Mouse (Mus musculus) small intestine, adult 2 months (tissue): ENCODE measurements around the gene Gpd1. TPM values are rescaled to one million over a fixed set of nuclear protein-coding genes. Genes with fewer than 3 reads are reported as not detected.

Source experiments
- H3K27ac ChIP-seq: fragments of 200-500 bp; 2 replicates; pipeline ENCODE4 v1.5.1; 2012; ENCODE audit warnings: low read depth, low read length, control low read depth, inconsistent platforms; ENCODE audit not compliant: insufficient read depth
- H3K27me3 ChIP-seq: fragments of 200-500 bp; 2 replicates; pipeline ENCODE4 v1.6.1; 2012; ENCODE audit warnings: mild to moderate bottlenecking, moderate library complexity, low read length, inconsistent platforms; ENCODE audit not compliant: control insufficient read depth, insufficient read depth
- H3K36me3 ChIP-seq: fragments of 200-500 bp; 2 replicates; pipeline ENCODE4 v1.6.1; 2012; ENCODE audit warnings: mild to moderate bottlenecking, low read length, control low read depth, inconsistent platforms; ENCODE audit not compliant: control insufficient read depth, insufficient read depth
- H3K4me1 ChIP-seq: fragments of 200-500 bp; 2 replicates; pipeline ENCODE4 v1.6.1; 2012; ENCODE audit warnings: low read length, inconsistent platforms, mixed read lengths; ENCODE audit not compliant: control insufficient read depth, insufficient read depth, insufficient read length
- H3K4me3 ChIP-seq: fragments of 200-500 bp; 2 replicates; pipeline ENCODE4 v1.5.1; 2012; ENCODE audit warnings: low read depth, mild to moderate bottlenecking, control low read depth, inconsistent platforms, low read length, moderate library complexity
- CTCF ChIP-seq: fragments of 200-500 bp; IDR thresholded peaks from 2 replicates; pipeline ENCODE4 v1.5.1; 2012; ENCODE audit warnings: low read depth, mild to moderate bottlenecking, control low read depth, inconsistent platforms, low read length, moderate library complexity, mixed read lengths; ENCODE audit not compliant: insufficient replicate concordance, insufficient read length; ENCODE audit errors: extremely low read depth
- POLR2A ChIP-seq: fragments of 200-500 bp; IDR thresholded peaks from 2 replicates; pipeline ENCODE4 v1.6.1; 2012; ENCODE audit warnings: low read depth, mild to moderate bottlenecking, control low read depth, inconsistent platforms, low read length, moderate library complexity
- WGBS: fragments of 180-500 bp; shearing (Covaris S2); methylation state at CpG from one replicate; pipeline ENCODE4 v1.1.7; 2018; 5-methylcytosine and 5-hydroxymethylcytosine counted together
- polyA plus RNA-seq: library from polyadenylated mRNA; depleted of rRNA; stranded (reverse); fragments of >200 nt; gene quantifications from 2 replicates; pipeline ENCODE4 v1.2.3, GENCODE M21; 2012

The Gpd1 gene
- polyA plus RNA-seq, 1 experiment, result 260 TPM

GRCm38 (mm10) chr15:99728211-99728610 is 10.9 kb downstream of the Gpd1 start:
- Histone ChIP-seq H3K4me1 (peaks cover 18% of the 10 kb centered on the region; the same call in 1 of the 2 replicates), H3K27ac (no peak overlapping the region), H3K27me3 (no peaks in the 10 kb centered on the region), H3K4me3 (no peak overlapping the region), H3K36me3 (peaks cover 28% of the 10 kb centered on the region)
- WGBS, result 94% methylated on average over 5 of the region's 5 CpGs
- TF ChIP-seq CTCF, result no peak
- no peak for TF ChIP-seq POLR2A

GRCm38 (mm10) chr15:99729056-99729783 is 11.9 kb downstream of the Gpd1 start:
- TF ChIP-seq POLR2A (no peak), CTCF (peak; percentile 22; the same call in 1 of the 2 replicates)
- H3K4me3 ChIP-seq, result no peak overlapping the region
- H3K4me1 ChIP-seq, result peaks cover 8% of the 10 kb centered on the region; the same call in 1 of the 2 replicates
- no peak overlapping the region for H3K27ac ChIP-seq
- H3K27me3 ChIP-seq, result no peaks in the 10 kb centered on the region
- peaks cover 26% of the 10 kb centered on the region for H3K36me3 ChIP-seq
- WGBS, result 78% methylated on average over 4 of the region's 4 CpGs

- Histone ChIP-seq H3K36me3 (peaks cover 34% of the 10 kb centered on the region), H3K27me3 (no peaks in the 10 kb centered on the region), H3K4me3 (no peak overlapping the region), H3K27ac (no peak overlapping the region), H3K4me1 (0 out of 2 replicates have a peak, but pooled peaks cover 3% of the 10 kb centered on the region)
- TF ChIP-seq POLR2A (no peak), CTCF (no peak)
- 96% methylated on average over 2 of the region's 2 CpGs for WGBS
These were observed 13.9 kb downstream of the Gpd1 start for GRCm38 (mm10) chr15:99731167-99731566.

DNA sequence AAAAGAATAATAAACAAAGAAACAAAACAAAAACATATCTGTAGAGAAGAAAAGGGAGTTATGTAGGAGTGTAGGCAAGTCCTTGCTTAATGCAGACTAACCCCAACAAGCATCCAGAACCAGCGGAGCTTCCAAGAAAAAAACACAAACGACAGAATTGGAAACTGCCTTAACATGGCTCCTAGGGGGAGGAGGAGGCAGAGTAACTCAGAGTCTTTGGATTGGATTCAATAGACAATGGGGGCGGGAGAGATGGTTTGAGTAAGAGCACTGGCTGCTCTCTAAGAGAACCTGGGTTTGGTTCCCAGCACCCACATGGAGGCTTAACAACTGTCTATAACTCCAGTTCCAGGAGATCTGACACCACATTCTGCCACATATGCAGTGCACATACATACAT is 14.4 kb downstream of the Gpd1 start:
- no peak for TF ChIP-seq CTCF
- no peak for TF ChIP-seq POLR2A
- H3K4me3 ChIP-seq, result no peak overlapping the region
- no peaks in the 10 kb centered on the region for H3K4me1 ChIP-seq
- H3K27ac ChIP-seq, result no peak overlapping the region
- H3K36me3 ChIP-seq, result peaks cover 35% of the 10 kb centered on the region
- 91% methylated on average over 3 of the region's 3 CpGs for WGBS
- no peaks in the 10 kb centered on the region for H3K27me3 ChIP-seq

DNA sequence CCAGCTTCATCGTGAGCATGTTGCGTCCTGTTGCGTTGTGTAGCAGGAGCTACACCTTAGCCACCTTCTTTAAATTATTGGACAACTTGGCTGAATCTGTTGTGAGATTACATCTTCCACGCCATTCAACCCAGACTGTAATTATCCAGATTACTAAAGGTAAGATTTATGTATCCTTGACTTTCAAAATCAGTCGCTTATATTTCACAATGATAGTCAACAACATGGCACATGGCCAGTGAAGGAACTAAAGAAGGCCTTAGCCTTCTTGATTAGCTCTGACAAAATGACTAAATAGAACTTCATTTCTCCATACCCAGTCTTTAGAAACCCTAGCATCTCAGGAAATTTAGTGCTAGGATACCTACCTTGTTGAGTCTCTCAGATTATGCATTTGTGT is 15.9 kb downstream of the Gpd1 start:
- no peak for TF ChIP-seq CTCF
- TF ChIP-seq POLR2A, result no peak
- 91% methylated on average over 5 of the region's 5 CpGs for WGBS
- H3K36me3 ChIP-seq, result peaks cover 30% of the 10 kb centered on the region
- no peak overlapping the region for H3K4me3 ChIP-seq
- no peaks in the 10 kb centered on the region for H3K27me3 ChIP-seq
- no peaks in the 10 kb centered on the region for H3K4me1 ChIP-seq
- no peak overlapping the region for H3K27ac ChIP-seq

DNA sequence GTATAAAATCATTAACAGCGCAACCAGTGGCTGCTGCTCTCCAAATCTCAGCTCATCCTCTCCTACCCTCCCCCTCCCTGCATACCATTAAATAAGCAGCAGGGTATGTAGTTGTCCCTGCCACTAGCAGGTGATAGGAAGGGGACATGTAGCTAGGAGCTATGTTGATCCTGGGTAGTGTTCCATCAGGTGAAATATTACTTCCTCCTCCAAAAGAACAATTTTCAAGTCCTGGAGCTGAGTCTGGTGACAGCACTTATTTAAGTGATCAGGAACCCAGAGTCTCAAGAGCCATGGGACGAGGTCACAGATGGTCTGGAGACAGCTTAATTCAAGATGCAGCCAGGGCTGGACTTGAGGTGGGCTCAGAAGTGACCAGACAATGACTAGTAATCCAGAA is 18.3 kb downstream of the Gpd1 start:
- H3K4me1 ChIP-seq, result no peaks in the 10 kb centered on the region
- no peak overlapping the region for H3K4me3 ChIP-seq
- WGBS, result 100% methylated on average over 2 of the region's 2 CpGs
- H3K27ac ChIP-seq, result no peak overlapping the region
- H3K36me3 ChIP-seq, result peaks cover 17% of the 10 kb centered on the region
- H3K27me3 ChIP-seq, result no peaks in the 10 kb centered on the region
- no peak for TF ChIP-seq CTCF
- TF ChIP-seq POLR2A, result no peak

GRCm38 (mm10) chr15:99736675-99737074 is 19.4 kb downstream of the Gpd1 start:
- Histone ChIP-seq H3K4me1 (no peaks in the 10 kb centered on the region), H3K27ac (no peak overlapping the region), H3K36me3 (peaks cover 17% of the 10 kb centered on the region), H3K27me3 (no peaks in the 10 kb centered on the region), H3K4me3 (no peak overlapping the region)
- no peak for TF ChIP-seq POLR2A
- no peak for TF ChIP-seq CTCF
- 91% methylated on average over 11 of the region's 11 CpGs for WGBS
